Mouse (Mus musculus) cortical plate, adult 2 months (tissue): Measurements from ENCODE around the gene Mgl2.

Experiments
- CTCF ChIP-seq: fragments of 200-500 bp; IDR thresholded peaks from 2 replicates; pipeline ENCODE4 v1.5.1; 2011; ENCODE audit warnings: mild to moderate bottlenecking, control low read depth, low read length; ENCODE audit not compliant: insufficient read depth; ENCODE audit errors: extremely low read depth
- POLR2A ChIP-seq: fragments of 200-500 bp; IDR thresholded peaks from 2 replicates; pipeline ENCODE4 v1.6.1; 2011; ENCODE audit warnings: mild to moderate bottlenecking, low read length, control low read depth; ENCODE audit not compliant: insufficient read depth; ENCODE audit errors: extremely low read depth

- no peak for TF ChIP-seq CTCF
- TF ChIP-seq POLR2A: no peak
Observed at GRCm38 (mm10) chr11:70080803-70081590, 49.1 kb upstream of the Mgl2 start.
